Mouse (Mus musculus): ENCODE measurements at regions not wholly inside any gene's neighbourhood (a gene's known extent, or its start where the extent isn't known, plus 50 kb on each side); places are given as distances from the start of the nearest gene placed in this dataset.

DNA sequence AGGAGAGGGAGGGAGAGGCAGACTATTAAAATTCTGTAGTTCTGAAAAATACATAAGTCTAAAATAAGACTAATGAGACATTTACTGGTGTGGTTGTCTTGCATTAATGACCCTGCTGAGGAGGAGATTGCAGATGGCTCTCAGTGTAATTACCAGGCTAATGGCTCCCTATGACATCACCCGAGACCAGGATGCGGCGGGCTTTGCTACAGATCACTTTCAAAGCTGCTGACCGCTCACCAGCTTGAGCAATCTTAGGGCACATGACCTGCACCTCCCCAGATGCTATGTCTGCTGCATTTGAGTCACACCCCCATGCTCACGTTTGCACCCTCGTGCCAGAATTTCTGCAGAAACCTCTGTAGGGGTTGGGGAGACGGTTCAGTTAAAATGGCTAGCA lies 242.0 kb downstream of the Gm26897 start:
- Histone ChIP-seq H3K36me3 (ENCODE audit: control insufficient read depth, insufficient read depth, low read length) (no peaks in the 10 kb centered on the region), H3K27me3 (ENCODE audit: control insufficient read depth, insufficient read depth, low read length) (no peaks in the 10 kb centered on the region)

GRCm38 (mm10) chr5:111979601-111980000 lies 245.9 kb downstream of the Gm26897 start:
- no peak overlapping the region for H3K9ac ChIP-seq (ENCODE audit: low read length)
- peaks cover 9% of the 10 kb centered on the region for H3K9me3 ChIP-seq (ENCODE audit: control insufficient read depth, low read length)
- no peak overlapping the region for H3K4me2 ChIP-seq (ENCODE audit: low read length)
- ATAC-seq (ENCODE audit: insufficient number of reproducible peaks, insufficient read depth, low FRiP score, low read depth), result no peak
- no peaks in the 10 kb centered on the region for H3K4me1 ChIP-seq (ENCODE audit: control insufficient read depth in 2 of 2, insufficient read depth in 2 of 2, low read length in 2 of 2)
- 71% methylated on average over 3 of the region's 3 CpGs for WGBS
- no peaks in the 10 kb centered on the region for H3K27me3 ChIP-seq (ENCODE audit: control insufficient read depth, insufficient read depth, low read length)
- H3K27ac ChIP-seq (replicated peaks in 1 of 2; ENCODE audit: control insufficient read depth in 1 of 2, insufficient read depth in 1 of 2, low read depth in 2 of 2, low read length in 2 of 2), result no peak overlapping the region
- H3K36me3 ChIP-seq (ENCODE audit: control insufficient read depth, insufficient read depth, low read length), result no peaks in the 10 kb centered on the region
- no peak overlapping the region for H3K4me3 ChIP-seq (ENCODE audit: control insufficient read depth in 1 of 2, insufficient read depth in 1 of 2, low read depth in 1 of 2, low read length in 2 of 2)

More for the DNA sequence above, 242.0 kb downstream of the Gm26897 start:
- H3K9me3 ChIP-seq (ENCODE audit: control insufficient read depth, low read length), result peaks cover 10% of the 10 kb centered on the region
- no peak overlapping the region for H3K4me3 ChIP-seq (ENCODE audit: control insufficient read depth in 1 of 2, insufficient read depth in 1 of 2, low read depth in 1 of 2, low read length in 2 of 2)
- WGBS, result 36% methylated on average over 7 of the region's 7 CpGs
- H3K4me1 ChIP-seq (ENCODE audit: control insufficient read depth in 2 of 2, insufficient read depth in 2 of 2, low read length in 2 of 2), result no peaks in the 10 kb centered on the region
- H3K4me2 ChIP-seq (ENCODE audit: low read length), result no peak overlapping the region
- no peak overlapping the region for H3K9ac ChIP-seq (ENCODE audit: low read length)
- H3K27ac ChIP-seq (replicated peaks in 1 of 2; ENCODE audit: control insufficient read depth in 1 of 2, insufficient read depth in 1 of 2, low read depth in 2 of 2, low read length in 2 of 2), result no peak overlapping the region
- ATAC-seq (ENCODE audit: insufficient number of reproducible peaks, insufficient read depth, low FRiP score, low read depth), result no peak

DNA sequence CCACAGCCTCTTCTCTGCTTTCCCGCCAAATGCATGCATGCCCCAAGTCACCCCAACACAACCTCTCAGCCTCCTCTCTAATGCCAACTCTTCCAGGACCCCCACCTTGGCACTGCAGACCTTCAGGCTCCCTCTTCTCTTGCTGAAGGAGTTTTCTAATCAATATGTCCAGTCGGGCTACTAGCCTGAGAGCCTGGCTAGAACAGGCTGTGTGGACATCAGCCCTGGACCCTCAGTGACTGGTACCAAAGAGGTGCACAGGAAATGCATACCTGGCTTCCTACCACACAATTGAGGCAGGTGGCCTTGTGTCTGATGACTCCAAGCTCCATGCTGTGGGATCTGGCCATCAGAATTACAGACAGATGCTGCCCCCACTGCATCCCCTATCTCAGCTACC lies 248.4 kb downstream of the Gm26897 start:
- Histone ChIP-seq H3K4me1 (ENCODE audit: control insufficient read depth in 2 of 2, insufficient read depth in 2 of 2, low read length in 2 of 2) (no peaks in the 10 kb centered on the region), H3K9me3 (ENCODE audit: control insufficient read depth, low read length) (no peaks in the 10 kb centered on the region; the same call in 1 of the 2 replicates), H3K4me2 (ENCODE audit: low read length) (no peak overlapping the region), H3K27ac (replicated peaks in 1 of 2; ENCODE audit: control insufficient read depth in 1 of 2, insufficient read depth in 1 of 2, low read depth in 2 of 2, low read length in 2 of 2) (no peak overlapping the region), H3K27me3 (ENCODE audit: control insufficient read depth, insufficient read depth, low read length) (no peaks in the 10 kb centered on the region), H3K9ac (ENCODE audit: low read length) (no peak overlapping the region), H3K4me3 (ENCODE audit: control insufficient read depth in 1 of 2, insufficient read depth in 1 of 2, low read depth in 1 of 2, low read length in 2 of 2) (no peak overlapping the region), H3K36me3 (ENCODE audit: control insufficient read depth, insufficient read depth, low read length) (no peaks in the 10 kb centered on the region)
- 76% methylated on average over 2 of the region's 2 CpGs for WGBS
- ATAC-seq (ENCODE audit: insufficient number of reproducible peaks, insufficient read depth, low FRiP score, low read depth), result no peak

DNA sequence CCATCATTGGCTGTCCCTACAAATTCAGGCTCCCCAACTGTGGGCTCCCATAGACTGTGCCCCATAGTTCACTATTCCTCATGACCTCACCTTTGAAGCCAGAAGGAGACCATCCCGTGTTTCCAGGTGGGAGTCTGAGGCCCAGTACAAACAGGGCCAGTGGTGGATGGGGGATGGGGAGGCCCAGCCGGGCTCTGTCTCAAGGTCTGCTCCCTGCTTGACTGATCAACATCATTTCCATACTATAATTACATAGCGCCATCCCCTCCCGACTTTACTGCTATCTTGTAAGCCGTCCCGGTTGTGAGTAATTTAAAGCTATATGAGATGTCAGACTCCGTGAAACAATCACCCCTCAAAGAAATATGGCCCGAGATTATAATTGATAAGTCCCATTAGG lies 252.3 kb downstream of the Gm26897 start:
- Histone ChIP-seq H3K9ac (ENCODE audit: low read length) (no peak overlapping the region), H3K9me3 (ENCODE audit: control insufficient read depth, low read length) (no peaks in the 10 kb centered on the region; the same call in 1 of the 2 replicates), H3K36me3 (ENCODE audit: control insufficient read depth, insufficient read depth, low read length) (no peaks in the 10 kb centered on the region), H3K4me2 (ENCODE audit: low read length) (no peak overlapping the region), H3K4me3 (ENCODE audit: control insufficient read depth in 1 of 2, insufficient read depth in 1 of 2, low read depth in 1 of 2, low read length in 2 of 2) (no peak overlapping the region), H3K4me1 (ENCODE audit: control insufficient read depth in 2 of 2, insufficient read depth in 2 of 2, low read length in 2 of 2) (no peaks in the 10 kb centered on the region), H3K27ac (replicated peaks in 1 of 2; ENCODE audit: control insufficient read depth in 1 of 2, insufficient read depth in 1 of 2, low read depth in 2 of 2, low read length in 2 of 2) (no peak overlapping the region), H3K27me3 (ENCODE audit: control insufficient read depth, insufficient read depth, low read length) (no peaks in the 10 kb centered on the region)
- no peak for ATAC-seq (ENCODE audit: insufficient number of reproducible peaks, insufficient read depth, low FRiP score, low read depth)
- WGBS, result 72% methylated on average over 8 of the region's 8 CpGs

GRCm38 (mm10) chr5:111987036-111987435 lies 253.3 kb downstream of the Gm26897 start:
- no peak for ATAC-seq (ENCODE audit: insufficient number of reproducible peaks, insufficient read depth, low FRiP score, low read depth)
- Histone ChIP-seq H3K4me1 (ENCODE audit: control insufficient read depth in 2 of 2, insufficient read depth in 2 of 2, low read length in 2 of 2) (no peaks in the 10 kb centered on the region), H3K9me3 (ENCODE audit: control insufficient read depth, low read length) (no peaks in the 10 kb centered on the region), H3K9ac (ENCODE audit: low read length) (no peak overlapping the region), H3K27ac (replicated peaks in 1 of 2; ENCODE audit: control insufficient read depth in 1 of 2, insufficient read depth in 1 of 2, low read depth in 2 of 2, low read length in 2 of 2) (no peak overlapping the region), H3K27me3 (ENCODE audit: control insufficient read depth, insufficient read depth, low read length) (no peaks in the 10 kb centered on the region), H3K4me3 (ENCODE audit: control insufficient read depth in 1 of 2, insufficient read depth in 1 of 2, low read depth in 1 of 2, low read length in 2 of 2) (no peak overlapping the region), H3K4me2 (ENCODE audit: low read length) (no peak overlapping the region), H3K36me3 (ENCODE audit: control insufficient read depth, insufficient read depth, low read length) (no peaks in the 10 kb centered on the region)
- WGBS, result 47% methylated on average over 6 of the region's 6 CpGs

DNA sequence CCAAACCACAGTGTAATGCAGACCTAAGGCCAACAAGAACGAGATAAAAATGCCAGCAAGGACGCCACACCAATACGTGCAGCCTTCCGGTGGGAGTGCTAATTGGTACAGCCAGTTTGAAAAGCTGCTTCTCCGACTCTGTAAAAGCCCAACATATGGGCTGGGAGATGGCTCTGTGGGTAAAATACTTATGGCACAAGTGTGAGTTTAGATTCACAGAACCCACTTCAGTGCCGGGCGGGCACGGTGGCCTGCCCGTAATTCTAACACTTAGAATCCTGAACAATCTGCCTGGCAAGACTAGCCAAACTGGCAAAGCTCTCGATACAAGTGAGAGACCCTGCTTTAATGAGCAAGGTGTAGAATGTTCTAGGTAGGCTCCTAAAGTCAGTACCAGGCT lies 258.1 kb downstream of the Gm26897 start:
- Histone ChIP-seq H3K4me3 (ENCODE audit: control insufficient read depth in 1 of 2, insufficient read depth in 1 of 2, low read depth in 1 of 2, low read length in 2 of 2) (no peak overlapping the region), H3K9me3 (ENCODE audit: control insufficient read depth, low read length) (no peaks in the 10 kb centered on the region), H3K27me3 (ENCODE audit: control insufficient read depth, insufficient read depth, low read length) (no peaks in the 10 kb centered on the region), H3K27ac (replicated peaks in 1 of 2; ENCODE audit: control insufficient read depth in 1 of 2, insufficient read depth in 1 of 2, low read depth in 2 of 2, low read length in 2 of 2) (no peak overlapping the region), H3K4me1 (ENCODE audit: control insufficient read depth in 2 of 2, insufficient read depth in 2 of 2, low read length in 2 of 2) (no peaks in the 10 kb centered on the region), H3K36me3 (ENCODE audit: control insufficient read depth, insufficient read depth, low read length) (no peaks in the 10 kb centered on the region), H3K9ac (ENCODE audit: low read length) (no peak overlapping the region), H3K4me2 (ENCODE audit: low read length) (no peak overlapping the region)
- ATAC-seq (ENCODE audit: insufficient number of reproducible peaks, insufficient read depth, low FRiP score, low read depth), result no peak
- WGBS, result 79% methylated on average over 10 of the region's 10 CpGs

DNA sequence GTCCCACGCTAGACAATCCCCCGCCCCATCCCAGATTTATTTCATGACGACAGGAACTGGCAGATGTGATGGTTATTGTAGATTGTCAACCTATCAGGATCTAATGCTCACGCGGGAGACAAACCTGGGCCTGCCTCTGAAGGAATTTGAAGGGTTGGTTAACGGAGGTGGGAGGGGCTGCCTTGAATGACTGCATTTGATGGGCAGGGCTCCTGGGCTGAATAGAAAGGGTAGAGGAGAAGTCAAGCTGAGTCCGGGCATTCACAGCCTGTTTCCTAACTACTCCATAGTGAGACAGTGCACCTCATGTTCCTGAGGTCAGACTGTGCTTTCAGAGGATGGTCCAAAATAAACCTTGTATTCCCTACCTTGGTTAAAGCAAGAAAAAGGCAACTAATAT lies 259.1 kb downstream of the Cryba4 start:
- no peaks in the 10 kb centered on the region for H3K27me3 ChIP-seq (ENCODE audit: control insufficient read depth, insufficient read depth, low read length)
- WGBS, result 63% methylated on average over 7 of the region's 7 CpGs
- H3K27ac ChIP-seq (replicated peaks in 1 of 2; ENCODE audit: control insufficient read depth in 1 of 2, insufficient read depth in 1 of 2, low read depth in 2 of 2, low read length in 2 of 2), result no peak overlapping the region
- no peaks in the 10 kb centered on the region for H3K9me3 ChIP-seq (ENCODE audit: control insufficient read depth, low read length)
- no peak overlapping the region for H3K9ac ChIP-seq (ENCODE audit: low read length)
- H3K4me1 ChIP-seq (ENCODE audit: control insufficient read depth in 2 of 2, insufficient read depth in 2 of 2, low read length in 2 of 2), result no peaks in the 10 kb centered on the region
- no peak overlapping the region for H3K4me2 ChIP-seq (ENCODE audit: low read length)
- ATAC-seq (ENCODE audit: insufficient number of reproducible peaks, insufficient read depth, low FRiP score, low read depth), result no peak
- no peak overlapping the region for H3K4me3 ChIP-seq (ENCODE audit: control insufficient read depth in 1 of 2, insufficient read depth in 1 of 2, low read depth in 1 of 2, low read length in 2 of 2)
- H3K36me3 ChIP-seq (ENCODE audit: control insufficient read depth, insufficient read depth, low read length), result no peaks in the 10 kb centered on the region

DNA sequence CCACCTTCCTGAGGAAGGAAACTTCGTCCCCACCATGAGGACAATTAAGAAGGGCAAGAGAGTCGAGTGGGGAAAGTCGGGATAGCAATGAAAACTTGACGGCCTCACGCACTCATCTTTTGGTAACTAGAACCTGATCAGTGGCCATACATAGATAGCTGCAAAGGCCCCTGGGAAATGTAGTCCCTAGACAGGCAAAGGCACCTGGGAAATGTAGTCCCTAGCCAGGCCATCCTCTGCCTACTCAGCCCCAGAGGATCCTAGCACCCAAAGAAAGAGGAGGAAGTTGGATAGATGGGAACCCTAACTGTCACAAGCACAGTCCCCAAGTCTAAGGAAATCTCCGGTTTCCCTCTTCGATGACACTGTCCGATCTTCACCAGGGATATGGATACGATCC lies 258.4 kb downstream of the Cryba4 start:
- no peak overlapping the region for H3K27ac ChIP-seq (replicated peaks in 1 of 2; ENCODE audit: control insufficient read depth in 1 of 2, insufficient read depth in 1 of 2, low read depth in 2 of 2, low read length in 2 of 2)
- H3K4me3 ChIP-seq (ENCODE audit: control insufficient read depth in 1 of 2, insufficient read depth in 1 of 2, low read depth in 1 of 2, low read length in 2 of 2), result no peak overlapping the region
- no peaks in the 10 kb centered on the region for H3K9me3 ChIP-seq (ENCODE audit: control insufficient read depth, low read length)
- H3K9ac ChIP-seq (ENCODE audit: low read length), result no peak overlapping the region
- no peaks in the 10 kb centered on the region for H3K4me1 ChIP-seq (ENCODE audit: control insufficient read depth in 2 of 2, insufficient read depth in 2 of 2, low read length in 2 of 2)
- no peaks in the 10 kb centered on the region for H3K27me3 ChIP-seq (ENCODE audit: control insufficient read depth, insufficient read depth, low read length)
- 67% methylated on average over 9 of the region's 9 CpGs for WGBS
- H3K36me3 ChIP-seq (ENCODE audit: control insufficient read depth, insufficient read depth, low read length), result no peaks in the 10 kb centered on the region
- no peak for ATAC-seq (ENCODE audit: insufficient number of reproducible peaks, insufficient read depth, low FRiP score, low read depth)
- H3K4me2 ChIP-seq (ENCODE audit: low read length), result no peak overlapping the region
